22 mouse cellular contexts compared by ENCODE assay signal in the genomic region with DNA sequence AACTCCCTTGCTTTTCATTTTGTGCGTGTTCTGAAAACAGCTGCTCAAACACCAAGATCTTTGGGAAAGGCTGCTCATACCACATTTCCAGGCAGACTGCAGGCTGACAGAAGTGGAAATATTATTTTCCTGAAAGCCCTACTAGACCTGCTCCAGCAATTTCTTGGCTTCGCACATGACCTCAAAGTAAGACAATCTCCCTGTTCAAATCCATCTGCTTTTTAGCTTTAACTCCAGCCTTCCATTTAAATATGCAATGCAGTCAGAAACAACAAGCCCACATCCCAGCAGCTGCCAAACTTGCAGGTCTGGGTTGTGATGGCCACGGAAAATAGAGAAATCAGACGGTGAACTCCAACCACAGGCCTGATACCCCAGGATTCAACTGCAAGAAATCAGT. TPM values are rescaled to one million over a fixed set of nuclear protein-coding genes. Genes with fewer than 3 reads are reported as not detected.
"Had no signal": no experiment of that assay in that cellular context is flagged by ENCODE, and none has a peak within 500 bp of the region (broad histone marks: within the 10 kb centered on the region; RNA-seq: fewer than 3 reads in every experiment).

No protein-coding gene starts in this region.

- H3K4me2 ChIP-seq: liver, embryonic 12.5 days; liver, embryonic 15.5 days; lung, embryonic 15.5 days; midbrain, embryonic 11.5 days had no signal

- H3K9ac ChIP-seq: liver, embryonic 12.5 days; liver, embryonic 15.5 days; lung, embryonic 15.5 days had no signal

- H3K27me3 ChIP-seq: liver, embryonic 12.5 days; liver, embryonic 15.5 days; lung, embryonic 15.5 days had no signal

- H3K9me3 ChIP-seq: liver, embryonic 12.5 days; liver, embryonic 15.5 days; lung, embryonic 15.5 days had no signal

- H3K4me3 ChIP-seq: liver, embryonic 12.5 days; liver, embryonic 15.5 days; lung, embryonic 15.5 days had no signal

- ATAC-seq: intestine, postnatal 0 days; liver, embryonic 12.5 days had no signal

- H3K27ac ChIP-seq: kidney, postnatal 0 days; liver, embryonic 12.5 days; liver, embryonic 15.5 days; lung, embryonic 15.5 days had no signal

- DNase-seq: kidney, adult 2 months; kidney, postnatal 25 days; left cerebral cortex, postnatal 4 days; liver; lung, adult 18-20 months; lung, postnatal 10 days; lung, postnatal 4 days; midbrain, embryonic 14.5 days; thymus, postnatal 25 days had no signal

- H3K36me3 ChIP-seq: liver, embryonic 12.5 days; liver, embryonic 15.5 days; lung, embryonic 15.5 days had no signal

- H3K4me1 ChIP-seq: liver, embryonic 12.5 days; liver, embryonic 15.5 days had no signal

RNA-seq across cellular contexts. Expression of a gene that starts 39.3 kb away (rescaled TPM):
- polyA plus RNA-seq: intestine, postnatal 0 days; kidney, adult 2 months; kidney, embryonic 14.5 days; kidney, postnatal 0 days; large intestine, adult 2 months; liver, embryonic 12.5 days; liver, embryonic 15.5 days; midbrain, embryonic 11.5 days; midbrain, embryonic 14.5 days; midbrain, postnatal 0 days; neural tube, embryonic 11.5 days; small intestine, adult 2 months; spleen, adult 2 months; thymus, postnatal 0 days had no signal
